Mouse (Mus musculus) cortical plate, adult 2 months (tissue): ENCODE data around the gene Mettl22. TPM values are rescaled to one million over a fixed set of nuclear protein-coding genes. Genes with fewer than 3 reads are reported as not detected.

ENCODE experiments used
- H3K27ac ChIP-seq: fragments of 200-500 bp; 2 replicates; pipeline ENCODE4 v1.5.1; 2012; ENCODE audit warnings: low read length, control low read depth, inconsistent platforms; ENCODE audit not compliant: insufficient read depth
- H3K4me1 ChIP-seq: fragments of 200-500 bp; 2 replicates; pipeline ENCODE4 v1.6.1; 2011; ENCODE audit warnings: low read length; ENCODE audit not compliant: control insufficient read depth, insufficient read depth
- H3K4me3 ChIP-seq: fragments of 200-500 bp; 2 replicates; pipeline ENCODE4 v1.5.1; 2011; ENCODE audit warnings: mild to moderate bottlenecking, low read length, control low read depth; ENCODE audit not compliant: insufficient read depth
- CTCF ChIP-seq: fragments of 200-500 bp; IDR thresholded peaks from 2 replicates; pipeline ENCODE4 v1.5.1; 2011; ENCODE audit warnings: mild to moderate bottlenecking, control low read depth, low read length; ENCODE audit not compliant: insufficient read depth; ENCODE audit errors: extremely low read depth
- POLR2A ChIP-seq: fragments of 200-500 bp; IDR thresholded peaks from 2 replicates; pipeline ENCODE4 v1.6.1; 2011; ENCODE audit warnings: mild to moderate bottlenecking, low read length, control low read depth; ENCODE audit not compliant: insufficient read depth; ENCODE audit errors: extremely low read depth
- polyA plus RNA-seq: library from polyadenylated mRNA; depleted of rRNA; stranded (reverse); fragments of >200 nt; gene quantifications from 2 replicates; pipeline ENCODE4 v1.2.3, GENCODE M21; 2012; rRNA removed

Gene Mettl22
- 69.3 and 69.5 TPM in 2 replicates for polyA plus RNA-seq

- TF ChIP-seq POLR2A: peak; percentile 61; the same call in 1 of the 2 replicates
- TF ChIP-seq CTCF: no peak
- H3K4me3 ChIP-seq: peak within 1 kb of the TSS; percentile 61
- no peaks in the 10 kb centered on the region for H3K4me1 ChIP-seq
Measured at GRCm38 (mm10) chr16:8470603-8471481, at the start of gene Mettl22. Gene Mettl22 (plus strand): TSS chr16:8470788.

DNA sequence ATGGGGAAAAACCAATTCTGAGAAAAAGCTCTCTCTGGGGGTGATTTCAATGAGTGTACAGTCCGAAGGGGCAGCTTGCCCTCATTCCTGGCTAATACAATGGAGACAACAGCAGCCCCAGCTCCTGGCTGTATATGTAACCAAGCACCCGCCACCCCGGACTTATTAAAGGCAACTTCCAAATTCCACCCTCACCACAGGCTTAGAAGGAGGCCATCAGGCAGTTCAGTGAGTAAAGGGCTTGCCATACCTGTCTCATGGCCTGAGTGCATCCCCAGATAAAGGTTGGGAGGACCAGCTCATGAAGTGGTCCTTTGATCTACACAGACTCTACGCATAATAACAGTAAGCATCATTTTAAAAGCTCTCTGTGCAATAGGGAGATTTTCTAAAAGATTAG lies 49.7 kb upstream of the Mettl22 start:
- TF ChIP-seq CTCF (no peak), POLR2A (no peak)
- no peak overlapping the region for H3K4me3 ChIP-seq
- 0 out of 2 replicates have a peak, but pooled peaks cover 4% of the 10 kb centered on the region for H3K4me1 ChIP-seq
- H3K27ac ChIP-seq: no peak overlapping the region

More at GRCm38 (mm10) chr16:8470603-8471481, at the start of gene Mettl22:
- no peak within 1 kb of the TSS for H3K27ac ChIP-seq

DNA sequence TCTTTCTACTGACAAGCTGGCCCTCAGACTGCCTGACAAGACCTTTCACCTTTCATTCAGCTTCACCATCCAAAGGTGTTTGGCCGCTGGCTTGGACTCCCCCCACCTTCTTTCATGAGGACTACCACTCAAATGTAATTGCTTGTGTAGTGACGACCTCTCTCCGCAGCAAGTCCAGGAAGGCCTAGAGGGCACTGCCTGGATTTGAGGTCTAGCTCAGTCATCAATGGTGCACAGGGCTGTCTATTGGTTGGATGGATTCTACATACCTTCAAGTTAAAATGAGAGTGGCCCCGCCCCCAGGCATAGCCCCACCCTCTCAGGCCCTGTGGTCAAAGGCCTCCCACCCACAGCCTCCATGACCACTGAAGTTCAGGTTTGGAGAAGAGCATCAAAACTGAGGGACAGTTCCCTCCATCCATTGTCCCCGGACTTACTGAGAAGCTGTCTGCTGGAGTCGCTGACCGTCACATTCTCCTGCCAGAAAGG lies 46.9 kb upstream of the Mettl22 start:
- no peak overlapping the region for H3K4me3 ChIP-seq
- H3K4me1 ChIP-seq: no peaks in the 10 kb centered on the region
- TF ChIP-seq CTCF (no peak), POLR2A (no peak)
- H3K27ac ChIP-seq: no peak overlapping the region

GRCm38 (mm10) chr16:8424161-8424970 lies 46.2 kb upstream of the Mettl22 start:
- TF ChIP-seq POLR2A: no peak
- Histone ChIP-seq H3K27ac (no peak overlapping the region), H3K4me3 (peak overlapping the region; percentile 17), H3K4me1 (no peaks in the 10 kb centered on the region)

- H3K4me1 ChIP-seq: no peaks in the 10 kb centered on the region
- peak within 1 kb of the TSS; percentile 17 for H3K4me3 ChIP-seq
- H3K27ac ChIP-seq: no peak within 1 kb of the TSS
- no peak for TF ChIP-seq POLR2A
- no peak for TF ChIP-seq CTCF
Measured at GRCm38 (mm10) chr16:8424971-8425330, 45.6 kb upstream of the Mettl22 start, which contains the start of gene Tmem114. Gene Tmem114 (minus strand): TSS chr16:8425136.

DNA sequence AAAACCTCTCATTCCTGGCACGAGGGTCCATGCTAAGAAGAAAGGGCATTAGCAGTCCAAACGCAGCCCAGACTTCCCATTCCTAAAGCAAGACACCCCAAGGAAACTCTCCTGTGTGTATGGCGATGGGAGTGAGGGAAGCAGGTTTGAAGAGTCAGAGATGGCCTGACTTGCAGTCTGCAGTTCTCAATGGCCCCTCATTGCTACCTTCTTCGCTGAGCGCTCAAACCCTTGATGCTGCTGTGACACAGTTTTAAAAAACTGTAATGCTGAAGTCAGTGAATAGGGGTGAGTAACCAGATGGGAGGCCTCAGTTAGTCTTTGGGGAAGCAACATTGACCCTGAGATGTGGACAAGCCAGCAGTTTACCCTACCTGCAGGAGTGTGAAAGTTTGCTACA lies 44.9 kb upstream of the Mettl22 start:
- no peaks in the 10 kb centered on the region for H3K4me1 ChIP-seq
- H3K27ac ChIP-seq: no peak overlapping the region
- H3K4me3 ChIP-seq: no peak overlapping the region
- TF ChIP-seq CTCF (no peak), POLR2A (no peak)

- Histone ChIP-seq H3K4me3 (no peak overlapping the region), H3K27ac (no peak overlapping the region), H3K4me1 (no peaks in the 10 kb centered on the region)
- TF ChIP-seq CTCF: no peak
- TF ChIP-seq POLR2A: no peak
Measured at GRCm38 (mm10) chr16:8429531-8429930, 41.1 kb upstream of the Mettl22 start.

GRCm38 (mm10) chr16:8432616-8433015 lies 38.0 kb upstream of the Mettl22 start:
- TF ChIP-seq POLR2A (no peak), CTCF (no peak)
- Histone ChIP-seq H3K4me3 (no peak overlapping the region), H3K4me1 (no peaks in the 10 kb centered on the region), H3K27ac (no peak overlapping the region)

DNA sequence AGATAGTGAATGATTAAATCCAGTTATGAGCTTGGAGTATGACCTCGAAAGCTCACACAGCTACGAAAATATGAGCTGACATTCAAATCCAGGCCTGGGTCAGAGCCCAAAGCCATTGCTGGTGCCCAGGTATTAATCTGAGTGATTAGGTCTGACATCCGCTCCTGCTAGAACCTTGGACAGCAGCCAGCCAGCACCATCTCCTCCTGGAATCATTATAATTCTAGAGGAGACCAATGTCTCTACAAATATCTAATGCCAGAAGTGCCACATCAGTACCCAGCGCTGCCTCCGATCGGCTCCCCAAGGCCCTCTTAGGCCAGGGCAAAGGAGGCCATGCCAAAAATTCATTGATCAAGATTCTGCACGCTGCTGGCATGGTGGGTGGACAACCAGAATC lies 25.7 kb upstream of the Mettl22 start:
- Histone ChIP-seq H3K4me1 (no peaks in the 10 kb centered on the region), H3K4me3 (no peak overlapping the region), H3K27ac (no peak overlapping the region)
- TF ChIP-seq CTCF (no peak), POLR2A (no peak)

- H3K27ac ChIP-seq: no peak overlapping the region
- TF ChIP-seq CTCF (no peak), POLR2A (no peak)
- no peaks in the 10 kb centered on the region for H3K4me1 ChIP-seq
- H3K4me3 ChIP-seq: no peak overlapping the region
Measured at GRCm38 (mm10) chr16:8446256-8446655, 24.3 kb upstream of the Mettl22 start.
